Comparison of ENCODE assay signal across 18 mouse cellular contexts in genomic region chr15:27671612-27672245, GRCm38 (mm10). TPM values are rescaled to one million over a fixed set of nuclear protein-coding genes. Genes with fewer than 3 reads are reported as not detected.
DNase-seq lines count a peak whose midpoint lies in the region; ATAC-seq and TF ChIP-seq lines count a peak whose summit lies in the region.
"Had no signal": no experiment of that assay in that cellular context is flagged by ENCODE, and none has a peak within 500 bp of the region (broad histone marks: within the 10 kb centered on the region; RNA-seq: fewer than 3 reads in every experiment).

No protein-coding gene starts in this region.

- H3K4me2 ChIP-seq in liver, embryonic 16.5 days (ENCODE audit: low read depth, low read length) = no peak overlapping the region
- no peak overlapping the region for H3K4me2 ChIP-seq in kidney, embryonic 15.5 days
- H3K4me2 ChIP-seq: embryonic facial prominence, embryonic 13.5 days; forebrain, embryonic 12.5 days; lung, embryonic 15.5 days had no signal

- H3K27ac ChIP-seq in thymus, adult 2 months (ENCODE audit: control insufficient read depth, insufficient read depth, low read length) = peak overlapping the region; percentile 97
- H3K27ac ChIP-seq in bone marrow macrophage, adult 2 months (ENCODE audit: insufficient read depth, low read depth, low read length) = peak overlapping the region; percentile 14
- H3K27ac ChIP-seq in liver, embryonic 16.5 days (ENCODE audit: low read length) = 0 out of 2 replicates have a peak overlapping the region, but pooled peaks have one; percentile 25
- peak overlapping the region; percentile 26 for H3K27ac ChIP-seq in small intestine, adult 2 months (ENCODE audit: insufficient read depth, low read depth, low read length)
- H3K27ac ChIP-seq in kidney, embryonic 15.5 days = no peak overlapping the region
- H3K27ac ChIP-seq: embryonic facial prominence, embryonic 13.5 days; forebrain, embryonic 12.5 days; lung, embryonic 15.5 days had no signal

- 0 out of 2 replicates have a peak, but pooled peaks cover 3% of the 10 kb centered on the region for H3K36me3 ChIP-seq in thymus, adult 2 months (ENCODE audit: control insufficient read depth, insufficient read depth, low read length)
- H3K36me3 ChIP-seq in liver, embryonic 16.5 days (ENCODE audit: control insufficient read depth, insufficient read depth) = no peaks in the 10 kb centered on the region
- no peaks in the 10 kb centered on the region for H3K36me3 ChIP-seq in small intestine, adult 2 months (ENCODE audit: control insufficient read depth, insufficient read depth, low read length)
- no peaks in the 10 kb centered on the region for H3K36me3 ChIP-seq in kidney, embryonic 15.5 days
- H3K36me3 ChIP-seq: embryonic facial prominence, embryonic 13.5 days; forebrain, embryonic 12.5 days; lung, embryonic 15.5 days had no signal

- no peak overlapping the region for H3K4me3 ChIP-seq in thymus, adult 2 months (ENCODE audit: control insufficient read depth, insufficient read depth, low read length)
- no peak overlapping the region for H3K4me3 ChIP-seq in bone marrow macrophage, adult 2 months (ENCODE audit: insufficient read depth, low read length)
- H3K4me3 ChIP-seq in liver, embryonic 16.5 days (ENCODE audit: low read depth, low read length) = no peak overlapping the region
- no peak overlapping the region for H3K4me3 ChIP-seq in small intestine, adult 2 months (ENCODE audit: low read depth, low read length)
- H3K4me3 ChIP-seq in kidney, embryonic 15.5 days (replicated peaks) = no peak overlapping the region
- H3K4me3 ChIP-seq: embryonic facial prominence, embryonic 13.5 days; forebrain, embryonic 12.5 days; lung, embryonic 15.5 days had no signal

- no peaks in the 10 kb centered on the region for H3K27me3 ChIP-seq in thymus, adult 2 months (ENCODE audit: control insufficient read depth, insufficient read depth, low read length)
- no peaks in the 10 kb centered on the region for H3K27me3 ChIP-seq in liver, embryonic 16.5 days (ENCODE audit: control insufficient read depth, insufficient read depth, low read depth, low read length)
- no peaks in the 10 kb centered on the region for H3K27me3 ChIP-seq in small intestine, adult 2 months (ENCODE audit: control insufficient read depth, insufficient read depth, low read length)
- H3K27me3 ChIP-seq in kidney, embryonic 15.5 days = no peaks in the 10 kb centered on the region
- H3K27me3 ChIP-seq: CH12.LX; embryonic facial prominence, embryonic 13.5 days; lung, embryonic 15.5 days; Patski had no signal

- peaks cover 57% of the 10 kb centered on the region for H3K4me1 ChIP-seq in thymus, adult 2 months (replicated peaks; ENCODE audit: control insufficient read depth, insufficient read depth, low read length)
- peaks cover 92% of the 10 kb centered on the region for H3K4me1 ChIP-seq in bone marrow macrophage, adult 2 months (ENCODE audit: control insufficient read depth, insufficient read depth, low read length)
- H3K4me1 ChIP-seq in liver, embryonic 16.5 days (ENCODE audit: control insufficient read depth, low read depth, low read length) = peaks cover 2% of the 10 kb centered on the region; the same call in 1 of the 2 replicates
- no peaks in the 10 kb centered on the region; the same call in 1 of the 2 replicates for H3K4me1 ChIP-seq in small intestine, adult 2 months (ENCODE audit: control insufficient read depth, insufficient read depth, insufficient read length, low read length)
- peaks cover 8% of the 10 kb centered on the region for H3K4me1 ChIP-seq in kidney, embryonic 15.5 days

- no peak for DNase-seq in thymus, adult 2 months
- DNase-seq in thymus, postnatal 10 days (ENCODE audit: low spot score in 2 of 2) = no peak
- DNase-seq in cerebellum, postnatal 14 days = no peak
- DNase-seq in left cerebral cortex, adult 9 months (ENCODE audit: low spot score in 2 of 2) = no peak
- DNase-seq: cerebellum, postnatal 25 days; heart, postnatal 36 days; kidney, postnatal 10 days; left cerebral cortex, postnatal 4 days; right cerebral cortex, adult 18-20 months had no signal

- 44% methylated on average over 10 of the region's 10 CpGs for WGBS in thymus, adult 2 months
- 30% methylated on average over 10 of the region's 10 CpGs for WGBS in liver, embryonic 16.5 days (ENCODE audit: insufficient replicate concordance)
- 75% methylated on average over 10 of the region's 10 CpGs for WGBS in small intestine, adult 2 months
- WGBS in kidney, embryonic 15.5 days = 85% methylated on average over 10 of the region's 10 CpGs

- no peaks in the 10 kb centered on the region for H3K9me3 ChIP-seq in liver, embryonic 16.5 days (replicated peaks; ENCODE audit: control insufficient read depth, low read length)
- H3K9me3 ChIP-seq in kidney, embryonic 15.5 days (replicated peaks) = no peaks in the 10 kb centered on the region
- H3K9me3 ChIP-seq: embryonic facial prominence, embryonic 13.5 days; forebrain, embryonic 12.5 days; lung, embryonic 15.5 days had no signal

- ATAC-seq in liver, embryonic 16.5 days (ENCODE audit: low read depth) = peak; percentile 21; the same call in 1 of the 2 replicates
- ATAC-seq in kidney, embryonic 15.5 days (replicated peaks; ENCODE audit: low FRiP score) = no peak
- ATAC-seq: Patski had no signal

- no peak for TF ChIP-seq POLR2A in thymus, adult 2 months (IDR thresholded peaks at IDR 0.05; ENCODE audit: control insufficient read depth, extremely low read depth, insufficient read depth, low read length, poor library complexity)
- no peak for TF ChIP-seq POLR2A in bone marrow macrophage, adult 2 months (IDR thresholded peaks at IDR 0.05; ENCODE audit: borderline replicate concordance, low read depth, low read length)
- TF ChIP-seq POLR2A in small intestine, adult 2 months (IDR thresholded peaks at IDR 0.05; ENCODE audit: low read depth, low read length) = no peak

- no peak overlapping the region for H3K9ac ChIP-seq in liver, embryonic 16.5 days (ENCODE audit: low read depth, low read length)
- no peak overlapping the region for H3K9ac ChIP-seq in kidney, embryonic 15.5 days
- H3K9ac ChIP-seq: embryonic facial prominence, embryonic 13.5 days; forebrain, embryonic 12.5 days; lung, embryonic 15.5 days had no signal

- TF ChIP-seq CTCF in thymus, adult 2 months (IDR thresholded peaks at IDR 0.05; ENCODE audit: borderline replicate concordance, control insufficient read depth, extremely low read depth, insufficient read depth, low read length, poor library complexity) = no peak
- TF ChIP-seq CTCF in bone marrow macrophage, adult 2 months (IDR thresholded peaks at IDR 0.05; ENCODE audit: low read depth, low read length) = no peak
- TF ChIP-seq CTCF in small intestine, adult 2 months (IDR thresholded peaks at IDR 0.05; ENCODE audit: extremely low read depth, insufficient read length, insufficient replicate concordance, low read depth, low read length) = no peak

RNA-seq across cellular contexts. Expression of gene Otulinl, which starts 9.7 kb away (rescaled TPM):
- polyA plus RNA-seq in thymus, adult 2 months (2012; rRNA removed) = 29.6 and 32.1 TPM in 2 replicates
- polyA plus RNA-seq in bone marrow macrophage, adult 2 months (2012; ENCODE audit: insufficient read depth, insufficient read length, missing spikeins) = 256 and 264 TPM in 2 replicates
- 8.8 and 9.5 TPM in 2 replicates for polyA plus RNA-seq in liver, embryonic 16.5 days (2015; fragmentation: Nextera tagmentation; extraction: Ambion mirVana)
- polyA plus RNA-seq in small intestine, adult 2 months (2012; rRNA removed) = 1.8 and 3.0 TPM in 2 replicates
- 26.5 and 30.5 TPM in 2 replicates for polyA plus RNA-seq in kidney, embryonic 15.5 days (2015; fragmentation: Nextera tagmentation; extraction: Ambion mirVana)

RNA-seq across cellular contexts. Expression of gene Otulin, which starts 41.2 kb away (rescaled TPM):
- 43.0 and 43.1 TPM in 2 replicates for polyA plus RNA-seq in thymus, adult 2 months (2012; rRNA removed)
- polyA plus RNA-seq in bone marrow macrophage, adult 2 months (2012; ENCODE audit: insufficient read depth, insufficient read length, missing spikeins) = 98.6 and 100 TPM in 2 replicates
- polyA plus RNA-seq in liver, embryonic 16.5 days (2015; fragmentation: Nextera tagmentation; extraction: Ambion mirVana) = 7.8 and 12.3 TPM in 2 replicates
- 14.4 and 31.8 TPM in 2 replicates for polyA plus RNA-seq in small intestine, adult 2 months (2012; rRNA removed)
- polyA plus RNA-seq in kidney, embryonic 15.5 days (2015; fragmentation: Nextera tagmentation; extraction: Ambion mirVana) = 29.0 and 32.2 TPM in 2 replicates
